Mouse (Mus musculus): ENCODE data around the gene Mpl. TPM values are rescaled to one million over a fixed set of nuclear protein-coding genes. Genes with fewer than 3 reads are reported as not detected.

Gene Mpl
- total and polyA plus RNA-seq, 2 experiments from 2014 or later = not detected

GRCm38 (mm10) chr4:118476773-118477530 is 19.6 kb upstream of the Mpl start:
- 44% methylated on average over 15 of the region's 15 CpGs for WGBS
- Histone ChIP-seq H3K4me3 (ENCODE audit: low read length) (no peak overlapping the region), H3K9ac (replicated peaks; ENCODE audit: low read length) (no peak overlapping the region), H3K27me3 (ENCODE audit: insufficient read depth, low read length) (no peaks in the 10 kb centered on the region), H3K27ac (no peak overlapping the region), H3K4me2 (ENCODE audit: low read depth, low read length) (no peak overlapping the region), H3K36me3 (ENCODE audit: insufficient read depth, low read length) (no peaks in the 10 kb centered on the region), H3K4me1 (ENCODE audit: insufficient read depth, low read length) (no peaks in the 10 kb centered on the region), H3K9me3 (ENCODE audit: low read length) (no peaks in the 10 kb centered on the region)
- no peak for DNase-seq (ENCODE audit: low spot score)
- ATAC-seq = no peak
- no peak for TF ChIP-seq CTCF (IDR thresholded peaks at IDR 0.05; ENCODE audit: low read depth)

GRCm38 (mm10) chr4:118472687-118473086 is 15.4 kb upstream of the Mpl start:
- Histone ChIP-seq H3K4me3 (ENCODE audit: low read length) (no peak overlapping the region), H3K4me2 (ENCODE audit: low read depth, low read length) (no peak overlapping the region), H3K27ac (no peak overlapping the region), H3K9me3 (ENCODE audit: low read length) (no peaks in the 10 kb centered on the region), H3K27me3 (ENCODE audit: insufficient read depth, low read length) (no peaks in the 10 kb centered on the region), H3K9ac (replicated peaks; ENCODE audit: low read length) (no peak overlapping the region), H3K36me3 (ENCODE audit: insufficient read depth, low read length) (no peaks in the 10 kb centered on the region), H3K4me1 (ENCODE audit: insufficient read depth, low read length) (no peaks in the 10 kb centered on the region)
- 94% methylated on average over 11 of the region's 11 CpGs for WGBS
- no peak for TF ChIP-seq CTCF (IDR thresholded peaks at IDR 0.05; ENCODE audit: low read depth)
- ATAC-seq = no peak
- DNase-seq (ENCODE audit: low spot score) = no peak

GRCm38 (mm10) chr4:118471281-118471680 is 14.0 kb upstream of the Mpl start:
- Histone ChIP-seq H3K4me1 (ENCODE audit: insufficient read depth, low read length) (no peaks in the 10 kb centered on the region), H3K9ac (replicated peaks; ENCODE audit: low read length) (no peak overlapping the region), H3K4me2 (ENCODE audit: low read depth, low read length) (no peak overlapping the region), H3K9me3 (ENCODE audit: low read length) (no peaks in the 10 kb centered on the region), H3K4me3 (ENCODE audit: low read length) (no peak overlapping the region), H3K27me3 (ENCODE audit: insufficient read depth, low read length) (no peaks in the 10 kb centered on the region), H3K36me3 (ENCODE audit: insufficient read depth, low read length) (no peaks in the 10 kb centered on the region), H3K27ac (no peak overlapping the region)
- TF ChIP-seq CTCF (IDR thresholded peaks at IDR 0.05; ENCODE audit: low read depth) = no peak
- ATAC-seq (no peak), DNase-seq (ENCODE audit: low spot score) (no peak)
- 79% methylated on average over 6 of the region's 6 CpGs for WGBS

GRCm38 (mm10) chr4:118465697-118466163 is 8.4 kb upstream of the Mpl start:
- Histone ChIP-seq H3K4me1 (ENCODE audit: insufficient read depth, low read length) (no peaks in the 10 kb centered on the region), H3K4me3 (ENCODE audit: low read length) (no peak overlapping the region), H3K4me2 (ENCODE audit: low read depth, low read length) (no peak overlapping the region), H3K36me3 (ENCODE audit: insufficient read depth, low read length) (no peaks in the 10 kb centered on the region), H3K9ac (replicated peaks; ENCODE audit: low read length) (no peak overlapping the region), H3K27ac (no peak overlapping the region), H3K9me3 (ENCODE audit: low read length) (no peaks in the 10 kb centered on the region), H3K27me3 (ENCODE audit: insufficient read depth, low read length) (no peaks in the 10 kb centered on the region)
- WGBS = 67% methylated on average over 11 of the region's 11 CpGs
- no peak for TF ChIP-seq CTCF (IDR thresholded peaks at IDR 0.05; ENCODE audit: low read depth)
- DNase-seq (ENCODE audit: low spot score) (no peak), ATAC-seq (no peak)

GRCm38 (mm10) chr4:118464956-118465355 is 7.6 kb upstream of the Mpl start:
- H3K9ac ChIP-seq (replicated peaks; ENCODE audit: low read length) = no peak overlapping the region

GRCm38 (mm10) chr4:118446415-118447153 is 10.7 kb downstream of the Mpl start:
- H3K9ac ChIP-seq (replicated peaks; ENCODE audit: low read length) = peak overlapping the region; percentile 28; the same call in 1 of the 2 replicates
- H3K27me3 ChIP-seq (ENCODE audit: insufficient read depth, low read length) = no peaks in the 10 kb centered on the region
- peak overlapping the region; percentile 41 for H3K27ac ChIP-seq
- H3K9me3 ChIP-seq (ENCODE audit: low read length) = no peaks in the 10 kb centered on the region
- peak overlapping the region; percentile 80 for H3K4me2 ChIP-seq (ENCODE audit: low read depth, low read length)
- TF ChIP-seq CTCF (IDR thresholded peaks at IDR 0.05; ENCODE audit: low read depth) = peak; percentile 22; the same call in 1 of the 2 replicates
- H3K36me3 ChIP-seq (ENCODE audit: insufficient read depth, low read length) = no peaks in the 10 kb centered on the region
- H3K4me3 ChIP-seq (ENCODE audit: low read length) = peak overlapping the region; percentile 35
- DNase-seq (ENCODE audit: low spot score) (peak; percentile 43), ATAC-seq (peak; percentile 68)
- peaks cover 12% of the 10 kb centered on the region; the same call in 1 of the 2 replicates for H3K4me1 ChIP-seq (ENCODE audit: insufficient read depth, low read length)
- 16% methylated on average over 24 of the region's 24 CpGs for WGBS

More at GRCm38 (mm10) chr4:118464956-118465355, 7.6 kb upstream of the Mpl start:
- Histone ChIP-seq H3K4me3 (ENCODE audit: low read length) (no peak overlapping the region), H3K36me3 (ENCODE audit: insufficient read depth, low read length) (no peaks in the 10 kb centered on the region), H3K27me3 (ENCODE audit: insufficient read depth, low read length) (no peaks in the 10 kb centered on the region), H3K4me1 (ENCODE audit: insufficient read depth, low read length) (no peaks in the 10 kb centered on the region), H3K4me2 (ENCODE audit: low read depth, low read length) (no peak overlapping the region), H3K27ac (no peak overlapping the region), H3K9me3 (ENCODE audit: low read length) (no peaks in the 10 kb centered on the region)
- no peak for TF ChIP-seq CTCF (IDR thresholded peaks at IDR 0.05; ENCODE audit: low read depth)
- WGBS = 95% methylated on average over 3 of the region's 3 CpGs
- ATAC-seq = no peak
- no peak for DNase-seq (ENCODE audit: low spot score)
